Mouse (Mus musculus): ENCODE measurements around the gene Tll2. TPM values are rescaled to one million over a fixed set of nuclear protein-coding genes. Genes with fewer than 3 reads are reported as not detected.

Tll2 gene
- polyA plus RNA-seq, 1 experiment from 2014 or later, result not detected

- Histone ChIP-seq H3K27ac (no peak overlapping the region), H3K4me2 (no peak overlapping the region), H3K36me3 (no peaks in the 10 kb centered on the region), H3K27me3 (peaks cover 21% of the 10 kb centered on the region), H3K4me3 (replicated peaks) (no peak overlapping the region), H3K4me1 (replicated peaks) (no peaks in the 10 kb centered on the region), H3K9me3 (replicated peaks) (no peaks in the 10 kb centered on the region), H3K9ac (no peak overlapping the region)
- 0% methylated on average over 2 of the region's 2 CpGs for WGBS (ENCODE audit: insufficient replicate concordance)
- peak; percentile 28 for DNase-seq
- no peak for ATAC-seq (ENCODE audit: low read depth)
Observed at GRCm38 (mm10) chr19:41086700-41087099, 119.9 kb downstream of the Tll2 start.

- no peak overlapping the region for H3K4me2 ChIP-seq
- ATAC-seq (ENCODE audit: low read depth), result no peak
- H3K9ac ChIP-seq, result no peak overlapping the region
- no peaks in the 10 kb centered on the region for H3K4me1 ChIP-seq (replicated peaks)
- H3K27ac ChIP-seq, result no peak overlapping the region
- no peaks in the 10 kb centered on the region for H3K36me3 ChIP-seq
- no peaks in the 10 kb centered on the region for H3K9me3 ChIP-seq (replicated peaks)
- H3K4me3 ChIP-seq (replicated peaks), result no peak overlapping the region
- no peak for DNase-seq
- 60% methylated on average over 6 of the region's 6 CpGs for WGBS (ENCODE audit: insufficient replicate concordance)
- peaks cover 21% of the 10 kb centered on the region for H3K27me3 ChIP-seq
Observed at GRCm38 (mm10) chr19:41086289-41086688, 120.3 kb downstream of the Tll2 start.

GRCm38 (mm10) chr19:41083646-41084045, 123.0 kb downstream of the Tll2 start:
- Histone ChIP-seq H3K36me3 (no peaks in the 10 kb centered on the region), H3K9ac (no peak overlapping the region), H3K4me2 (no peak overlapping the region), H3K4me3 (replicated peaks) (no peak overlapping the region), H3K27me3 (peaks cover 13% of the 10 kb centered on the region), H3K27ac (no peak overlapping the region), H3K9me3 (replicated peaks) (no peaks in the 10 kb centered on the region), H3K4me1 (replicated peaks) (no peaks in the 10 kb centered on the region)
- DNase-seq (no peak), ATAC-seq (ENCODE audit: low read depth) (no peak)
- WGBS (ENCODE audit: insufficient replicate concordance), result 72% methylated on average over 14 of the region's 14 CpGs

DNA sequence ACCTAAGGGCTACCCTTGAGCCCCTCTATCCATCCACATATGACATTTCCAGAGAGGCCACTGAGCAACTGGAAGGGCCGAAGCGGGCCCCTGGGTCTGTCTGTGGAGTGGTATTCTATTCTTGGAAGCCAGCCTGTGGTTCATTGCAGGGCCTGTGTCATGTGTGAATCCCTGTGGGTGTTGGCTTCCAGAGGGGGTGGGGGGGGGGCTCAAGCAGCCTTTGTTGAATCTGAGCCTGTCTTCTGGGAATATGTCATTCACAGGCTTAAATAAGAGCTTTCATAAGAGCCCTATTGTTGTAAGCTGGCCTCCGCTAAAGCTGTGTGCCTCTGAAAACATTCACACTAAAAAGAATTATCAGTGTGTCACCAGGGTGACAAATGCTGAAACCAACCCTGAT, 125.0 kb downstream of the Tll2 start:
- H3K9me3 ChIP-seq (replicated peaks), result no peaks in the 10 kb centered on the region
- DNase-seq (no peak), ATAC-seq (ENCODE audit: low read depth) (no peak)
- H3K27ac ChIP-seq, result no peak overlapping the region
- H3K4me3 ChIP-seq (replicated peaks), result no peak overlapping the region
- H3K9ac ChIP-seq, result no peak overlapping the region
- no peaks in the 10 kb centered on the region for H3K36me3 ChIP-seq
- H3K4me1 ChIP-seq (replicated peaks), result no peaks in the 10 kb centered on the region
- H3K4me2 ChIP-seq, result no peak overlapping the region
- no peaks in the 10 kb centered on the region; the same call in 1 of the 2 replicates for H3K27me3 ChIP-seq
- 60% methylated on average over 3 of the region's 3 CpGs for WGBS (ENCODE audit: insufficient replicate concordance)

GRCm38 (mm10) chr19:41076906-41077305, 129.7 kb downstream of the Tll2 start, which contains the start of gene Opalin:
Opalin (minus strand) TSS chr19:41077113.
- no peak within 1 kb of the TSS for H3K9ac ChIP-seq
- H3K4me2 ChIP-seq, result no peak within 1 kb of the TSS
- H3K9me3 ChIP-seq (replicated peaks), result no peaks in the 10 kb centered on the region
- H3K27ac ChIP-seq, result no peak within 1 kb of the TSS
- H3K27me3 ChIP-seq, result no peaks in the 10 kb centered on the region
- no peaks in the 10 kb centered on the region for H3K36me3 ChIP-seq
- DNase-seq, result no peak
- 76% methylated on average over 3 of the region's 3 CpGs for WGBS (ENCODE audit: insufficient replicate concordance)
- H3K4me1 ChIP-seq (replicated peaks), result no peaks in the 10 kb centered on the region
- no peak for ATAC-seq (ENCODE audit: low read depth)
- no peak within 1 kb of the TSS for H3K4me3 ChIP-seq (replicated peaks)

DNA sequence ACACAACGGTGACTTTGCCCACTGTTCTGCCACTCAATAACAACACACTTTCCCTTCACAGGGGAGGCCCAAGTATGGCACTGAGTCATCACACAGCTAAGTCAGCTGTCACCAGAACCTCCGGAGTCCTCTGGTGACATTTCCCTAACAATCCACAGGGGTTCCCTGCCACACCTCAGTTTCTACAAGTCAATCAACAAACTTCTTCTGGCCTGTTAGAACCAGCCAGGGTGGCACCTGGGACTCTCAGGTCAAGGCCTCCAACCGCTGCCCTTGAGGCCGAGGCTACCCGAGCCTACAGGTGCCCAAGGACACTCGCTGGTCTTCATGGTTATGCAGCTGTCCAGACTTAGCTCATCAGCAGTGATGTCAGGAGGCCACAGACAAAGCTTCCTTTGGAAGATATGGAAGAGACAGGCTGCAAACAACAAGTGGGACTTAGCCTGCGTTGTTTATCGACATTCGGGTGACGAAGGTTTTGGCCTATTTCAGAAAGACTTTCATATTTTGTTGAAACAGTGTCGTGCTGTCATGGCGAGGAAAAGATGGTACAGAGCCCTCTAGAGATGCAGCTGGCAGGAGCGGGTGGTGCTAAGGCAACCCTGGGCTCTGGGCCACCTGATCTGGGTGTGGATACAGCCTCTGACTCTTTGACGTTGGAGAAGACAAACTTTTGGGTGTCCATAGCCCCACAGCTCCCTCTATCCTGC, 132.7 kb downstream of the Tll2 start:
- 70% methylated on average over 14 of the region's 14 CpGs for WGBS (ENCODE audit: insufficient replicate concordance)
- no peak overlapping the region for H3K27ac ChIP-seq
- H3K4me2 ChIP-seq, result no peak overlapping the region
- ATAC-seq (ENCODE audit: low read depth) (no peak), DNase-seq (no peak)
- H3K36me3 ChIP-seq, result no peaks in the 10 kb centered on the region
- no peaks in the 10 kb centered on the region for H3K9me3 ChIP-seq (replicated peaks)
- H3K4me3 ChIP-seq (replicated peaks), result no peak overlapping the region
- 0 out of 2 replicates have a peak, but pooled peaks cover 2% of the 10 kb centered on the region for H3K27me3 ChIP-seq
- no peaks in the 10 kb centered on the region for H3K4me1 ChIP-seq (replicated peaks)
- H3K9ac ChIP-seq, result no peak overlapping the region

DNA sequence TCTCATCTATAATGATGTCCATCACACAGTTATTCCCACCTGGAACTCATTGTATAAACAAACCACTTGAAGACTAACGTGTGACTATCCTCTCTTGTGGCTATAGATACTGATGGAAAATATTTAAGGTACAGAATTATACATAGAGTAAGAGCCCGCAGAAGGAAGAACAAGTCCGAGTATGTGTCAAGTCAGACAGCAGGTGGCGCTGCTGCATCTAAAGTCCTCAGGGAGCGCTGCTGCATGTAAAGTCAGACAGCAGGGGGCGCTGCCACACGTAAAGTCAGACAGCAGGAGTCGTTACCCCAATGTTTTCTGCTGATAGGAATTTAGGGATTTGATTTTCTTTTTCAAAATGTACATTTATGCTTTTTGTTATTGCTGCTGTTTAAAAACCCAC, 135.1 kb downstream of the Tll2 start:
- H3K27me3 ChIP-seq, result 0 out of 2 replicates have a peak, but pooled peaks cover 2% of the 10 kb centered on the region
- H3K9me3 ChIP-seq (replicated peaks), result no peaks in the 10 kb centered on the region
- H3K27ac ChIP-seq, result no peak overlapping the region
- H3K4me3 ChIP-seq (replicated peaks), result no peak overlapping the region
- DNase-seq, result peak; percentile 69
- H3K4me2 ChIP-seq, result no peak overlapping the region
- H3K36me3 ChIP-seq, result no peaks in the 10 kb centered on the region
- ATAC-seq (ENCODE audit: low read depth), result no peak
- 4% methylated on average over 8 of the region's 8 CpGs for WGBS (ENCODE audit: insufficient replicate concordance)
- H3K9ac ChIP-seq, result no peak overlapping the region
- no peaks in the 10 kb centered on the region for H3K4me1 ChIP-seq (replicated peaks)

DNA sequence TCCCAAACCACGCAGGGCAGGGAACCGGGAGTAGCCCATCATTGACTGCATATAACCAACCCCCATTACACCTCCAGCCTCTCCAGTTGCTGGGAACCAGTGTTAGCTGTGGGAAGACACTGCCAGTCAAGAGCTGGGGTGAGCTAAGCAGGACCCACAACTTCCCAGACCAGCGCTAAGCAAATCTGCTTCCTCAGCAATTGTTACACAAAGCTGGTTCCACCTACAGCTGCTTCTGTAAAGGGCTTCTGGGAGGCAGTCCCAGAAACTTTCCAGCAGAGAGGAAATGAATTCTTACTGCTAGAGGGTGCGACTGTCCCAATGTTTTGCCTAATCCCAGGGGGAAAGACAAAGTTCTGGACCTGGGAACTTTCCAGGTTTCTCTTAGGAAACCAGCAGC, 151.9 kb downstream of the Tll2 start:
- Histone ChIP-seq H3K4me1 (replicated peaks) (0 out of 2 replicates have a peak, but pooled peaks cover 3% of the 10 kb centered on the region), H3K27ac (no peak overlapping the region), H3K36me3 (no peaks in the 10 kb centered on the region), H3K9ac (no peak overlapping the region), H3K9me3 (replicated peaks) (no peaks in the 10 kb centered on the region), H3K4me2 (no peak overlapping the region), H3K4me3 (replicated peaks) (no peak overlapping the region), H3K27me3 (0 out of 2 replicates have a peak, but pooled peaks cover 2% of the 10 kb centered on the region)
- whole genome bisulfite sequencing (ENCODE audit: insufficient replicate concordance), result 48% methylated on average over 4 of the region's 4 CpGs
- DNase-seq (no peak), ATAC-seq (ENCODE audit: low read depth) (no peak)

GRCm38 (mm10) chr19:41053530-41053929, 153.1 kb downstream of the Tll2 start:
- Histone ChIP-seq H3K9me3 (replicated peaks) (no peaks in the 10 kb centered on the region), H3K4me2 (no peak overlapping the region), H3K9ac (no peak overlapping the region), H3K4me3 (replicated peaks) (no peak overlapping the region), H3K36me3 (no peaks in the 10 kb centered on the region), H3K27ac (no peak overlapping the region), H3K27me3 (0 out of 2 replicates have a peak, but pooled peaks cover 2% of the 10 kb centered on the region), H3K4me1 (replicated peaks) (0 out of 2 replicates have a peak, but pooled peaks cover 3% of the 10 kb centered on the region)
- no peak for ATAC-seq (ENCODE audit: low read depth)
- WGBS (ENCODE audit: insufficient replicate concordance), result 22% methylated on average over 10 of the region's 10 CpGs
- DNase-seq, result no peak

DNA sequence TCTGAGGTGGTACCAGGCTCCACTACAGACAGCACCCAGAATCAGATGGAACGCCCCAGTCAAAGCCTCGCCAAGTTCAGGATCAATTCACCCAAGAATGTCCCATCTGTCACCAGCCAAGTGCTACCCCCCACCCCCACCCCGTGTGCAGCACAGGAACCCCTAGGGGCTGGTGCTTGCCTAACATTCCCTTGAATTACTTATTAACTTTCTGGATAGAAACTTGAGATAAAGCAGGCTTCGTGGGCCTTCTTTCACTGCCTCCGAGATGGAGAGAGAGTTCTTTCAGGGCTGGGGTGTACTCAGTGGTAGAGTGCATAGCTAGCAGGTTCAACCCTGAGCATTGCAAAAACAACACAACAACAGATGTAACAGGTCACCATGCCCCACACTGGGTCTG, 154.4 kb downstream of the Tll2 start:
- Histone ChIP-seq H3K4me1 (replicated peaks) (0 out of 2 replicates have a peak, but pooled peaks cover 3% of the 10 kb centered on the region), H3K27me3 (0 out of 2 replicates have a peak, but pooled peaks cover 2% of the 10 kb centered on the region), H3K9me3 (replicated peaks) (no peaks in the 10 kb centered on the region), H3K27ac (no peak overlapping the region), H3K4me2 (no peak overlapping the region), H3K4me3 (replicated peaks) (no peak overlapping the region), H3K36me3 (no peaks in the 10 kb centered on the region), H3K9ac (no peak overlapping the region)
- no peak for DNase-seq
- no peak for ATAC-seq (ENCODE audit: low read depth)
- WGBS (ENCODE audit: insufficient replicate concordance), result 49% methylated on average over 5 of the region's 5 CpGs

DNA sequence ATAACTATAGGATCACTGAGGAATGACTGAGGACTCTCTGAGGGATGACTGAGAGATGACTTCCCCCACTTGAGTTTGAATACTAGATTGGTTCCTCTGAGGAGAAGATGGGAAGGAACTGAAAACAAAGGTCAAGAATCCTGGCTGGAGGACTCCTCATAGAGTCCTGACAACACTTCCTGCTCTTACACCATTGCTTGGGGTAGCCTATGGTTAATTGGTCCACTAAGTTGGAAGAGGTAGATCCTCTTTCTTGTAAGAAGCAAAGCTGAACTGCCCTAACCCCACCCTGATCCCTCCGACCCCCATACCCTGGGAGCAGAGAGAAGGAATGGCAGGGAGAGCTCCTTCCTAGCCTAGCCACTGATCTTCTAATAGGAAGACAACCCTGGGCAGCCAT, 154.9 kb downstream of the Tll2 start:
- H3K4me1 ChIP-seq (replicated peaks), result 0 out of 2 replicates have a peak, but pooled peaks cover 3% of the 10 kb centered on the region

DNA sequence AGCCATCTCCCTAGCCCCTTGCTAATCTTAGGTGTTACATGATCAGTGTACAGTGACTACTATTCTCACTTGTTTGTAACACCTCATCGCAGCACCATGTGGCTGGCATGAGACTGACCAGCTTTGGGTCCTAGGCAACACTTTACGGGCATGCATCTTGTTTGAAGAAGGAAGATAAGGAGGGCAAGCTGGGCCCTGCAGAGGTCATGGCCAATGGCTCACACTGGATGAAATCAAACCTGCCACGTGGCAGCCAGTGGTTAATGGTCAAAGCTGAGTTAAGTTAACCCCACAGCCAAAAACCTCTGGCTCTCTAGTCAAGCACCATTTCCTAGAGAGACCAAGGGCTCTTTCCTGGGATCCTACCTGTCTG, 158.5 kb downstream of the Tll2 start:
- Histone ChIP-seq H3K36me3 (no peaks in the 10 kb centered on the region), H3K4me3 (replicated peaks) (no peak overlapping the region), H3K4me2 (no peak overlapping the region), H3K27ac (no peak overlapping the region), H3K9ac (no peak overlapping the region), H3K9me3 (replicated peaks) (no peaks in the 10 kb centered on the region), H3K27me3 (no peaks in the 10 kb centered on the region), H3K4me1 (replicated peaks) (0 out of 2 replicates have a peak, but pooled peaks cover 3% of the 10 kb centered on the region)
- no peak for DNase-seq
- peak; percentile 50; the same call in 1 of the 2 replicates for ATAC-seq (ENCODE audit: low read depth)
- WGBS (ENCODE audit: insufficient replicate concordance), result 54% methylated on average over 3 of the region's 3 CpGs

More for the DNA sequence above, 154.9 kb downstream of the Tll2 start:
- H3K27me3 ChIP-seq, result 0 out of 2 replicates have a peak, but pooled peaks cover 2% of the 10 kb centered on the region
- WGBS (ENCODE audit: insufficient replicate concordance), result 55% methylated on average over 1 of the region's 1 CpGs
- no peak overlapping the region for H3K9ac ChIP-seq
- H3K9me3 ChIP-seq (replicated peaks), result no peaks in the 10 kb centered on the region
- ATAC-seq (ENCODE audit: low read depth) (no peak), DNase-seq (no peak)
- H3K4me3 ChIP-seq (replicated peaks), result no peak overlapping the region
- H3K36me3 ChIP-seq, result no peaks in the 10 kb centered on the region
- H3K27ac ChIP-seq, result no peak overlapping the region
- no peak overlapping the region for H3K4me2 ChIP-seq
